8 mouse cellular contexts compared by ENCODE assay signal in the genomic region with DNA sequence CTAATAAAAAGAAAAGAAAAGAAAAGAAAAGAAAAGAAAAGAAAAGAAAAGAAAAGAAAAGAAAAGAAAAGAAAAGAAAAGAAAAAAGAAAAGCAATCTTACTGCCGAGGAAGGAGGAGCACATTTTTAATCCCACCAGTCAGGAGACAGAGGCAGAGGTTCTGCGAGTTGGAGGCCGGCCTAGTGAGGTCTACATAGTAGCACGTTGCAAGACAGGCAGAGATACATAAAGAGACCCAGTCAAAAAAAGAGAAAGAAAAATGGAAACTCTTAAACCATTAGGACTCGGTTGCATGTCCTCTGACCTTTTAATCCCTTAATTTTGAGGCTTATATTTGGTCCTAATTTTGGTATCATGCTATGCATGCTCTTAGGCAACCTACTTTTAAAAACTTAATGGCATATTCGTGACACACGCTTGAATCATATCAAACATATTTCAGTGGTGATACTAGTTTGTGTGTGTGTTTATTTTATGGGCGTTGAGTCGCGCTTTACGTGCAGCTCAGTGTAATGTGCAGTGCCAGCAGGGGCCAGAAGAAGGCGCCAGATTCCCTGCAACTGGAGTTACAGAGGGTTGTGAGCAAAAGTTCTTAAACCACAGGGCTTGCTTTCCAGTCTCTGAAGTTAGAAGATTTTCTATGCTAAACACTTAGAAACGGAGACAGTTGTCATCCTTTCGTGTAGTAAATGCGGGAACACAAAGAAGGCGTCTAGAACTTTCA. TPM values are rescaled to one million over a fixed set of nuclear protein-coding genes. Genes with fewer than 3 reads are reported as not detected.
DNase-seq lines count a peak whose midpoint lies in the region; ATAC-seq lines count a peak whose summit lies in the region.

No protein-coding gene starts in this region.

- H3K36me3 ChIP-seq in hindbrain, embryonic 11.5 days (ENCODE audit: control insufficient read depth, insufficient read depth, low read length): no peaks in the 10 kb centered on the region

- H3K27ac ChIP-seq in hindbrain, embryonic 11.5 days (ENCODE audit: low read depth, low read length): no peak overlapping the region

- DNase-seq in NIH3T3 (ENCODE audit: low read depth): peak; percentile 91
- peak; percentile 87 to 89 for DNase-seq in cerebellum, postnatal 10 days
- peak; percentile 40 to 67 for DNase-seq in frontal cortex, postnatal 10 days (ENCODE audit: low spot score in 2 of 2)
- peak; percentile 80 for DNase-seq in hindbrain, embryonic 11.5 days (ENCODE audit: low spot score)
- peak; percentile 63 to 74 for DNase-seq in layer of hippocampus, postnatal 14 days (ENCODE audit: low spot score in 2 of 2)
- DNase-seq in lung, postnatal 14 days: peak; percentile 90
- DNase-seq in retina, postnatal 1 day: peak; percentile 73
- peak; percentile 79 to 86 for DNase-seq in urinary bladder, adult 18-20 months (ENCODE audit: low spot score in 2 of 2)

- no peak overlapping the region for H3K4me3 ChIP-seq in hindbrain, embryonic 11.5 days (ENCODE audit: low read depth, low read length)

- peak overlapping the region; percentile 93 for H3K4me2 ChIP-seq in hindbrain, embryonic 11.5 days (replicated peaks; ENCODE audit: low read depth, low read length)

- 10% methylated on average over 16 of the region's 16 CpGs for WGBS in hindbrain, embryonic 11.5 days

- no peaks in the 10 kb centered on the region for H3K4me1 ChIP-seq in hindbrain, embryonic 11.5 days (replicated peaks; ENCODE audit: control insufficient read depth, insufficient read depth, low read length)

- H3K27me3 ChIP-seq in hindbrain, embryonic 11.5 days (ENCODE audit: control insufficient read depth, insufficient read depth, low read length): peaks cover 14% of the 10 kb centered on the region

- 0 out of 2 replicates have a peak, but pooled peaks have one; percentile 45 for ATAC-seq in hindbrain, embryonic 11.5 days (ENCODE audit: low FRiP score)

- H3K9me3 ChIP-seq in hindbrain, embryonic 11.5 days (ENCODE audit: control insufficient read depth, low read length): no peaks in the 10 kb centered on the region

- no peak overlapping the region for H3K9ac ChIP-seq in hindbrain, embryonic 11.5 days (ENCODE audit: low read depth, low read length)

RNA-seq across cellular contexts. Expression of a gene that starts 18.9 kb away (rescaled TPM):
- polyA plus RNA-seq in hindbrain, embryonic 11.5 days (2014; fragmentation: Nextera tagmentation; extraction: Ambion mirVana): 79.7 and 88.4 TPM in 2 replicates
- total RNA-seq in layer of hippocampus, postnatal 14 days (2021): 10 to 100 TPM; 24.0 to 24.6 TPM

RNA-seq across cellular contexts. Expression of a gene that starts 28.0 kb away (rescaled TPM):
- 0.84 and 1.0 TPM in 2 replicates for polyA plus RNA-seq in hindbrain, embryonic 11.5 days (2014; fragmentation: Nextera tagmentation; extraction: Ambion mirVana)
- total RNA-seq in layer of hippocampus, postnatal 14 days (2021): 1 to 10 TPM in 1 of 2 experiments, under 1 TPM in 1; 0.69 to 1.5 TPM

RNA-seq across cellular contexts. Expression of a gene that starts 57.2 kb away (rescaled TPM):
- polyA plus RNA-seq in hindbrain, embryonic 11.5 days (2014; fragmentation: Nextera tagmentation; extraction: Ambion mirVana): 271 and 285 TPM in 2 replicates
- 10 to 100 TPM; 47.2 to 52.9 TPM for total RNA-seq in layer of hippocampus, postnatal 14 days (2021)
